Mouse (Mus musculus): ENCODE data around the gene Atp13a1. TPM values are rescaled to one million over a fixed set of nuclear protein-coding genes. Genes with fewer than 3 reads are reported as not detected.

Atp13a1 gene
- 61.4 and 62.3 TPM in 2 replicates for polyA plus RNA-seq (2015; fragmentation: Nextera tagmentation; extraction: Ambion mirVana)

- peak within 1 kb of the TSS; percentile 99 for H3K4me3 ChIP-seq (ENCODE audit: low read length)
- peaks cover 23% of the 10 kb centered on the region for H3K4me1 ChIP-seq (ENCODE audit: insufficient read depth, low read length)
- no peaks in the 10 kb centered on the region for H3K27me3 ChIP-seq (ENCODE audit: insufficient read depth, low read length)
- ATAC-seq (ENCODE audit: low FRiP score, low TSS enrichment) = peak; percentile 96
- H3K36me3 ChIP-seq (ENCODE audit: insufficient read depth, low read length) = peaks cover 9% of the 10 kb centered on the region; the same call in 1 of the 2 replicates
- 0% methylated on average over 38 of the region's 38 CpGs for WGBS
- peak within 1 kb of the TSS; percentile 92 for H3K27ac ChIP-seq (ENCODE audit: low read length)
- H3K9me3 ChIP-seq (ENCODE audit: low read length) = no peaks in the 10 kb centered on the region
- peak within 1 kb of the TSS; percentile 94 for H3K9ac ChIP-seq (replicated peaks; ENCODE audit: low read length)
- H3K4me2 ChIP-seq (replicated peaks; ENCODE audit: low read depth, low read length) = peak within 1 kb of the TSS; percentile 77
Observed at GRCm38 (mm10) chr8:69790773-69791367, at the start of gene Atp13a1, which contains the start of gene Zfp866. Gene Atp13a1, plus strand, starts transcription at chr8:69791163. Gene Zfp866, minus strand, starts transcription at chr8:69791178.

GRCm38 (mm10) chr8:69741231-69741630 lies 49.7 kb upstream of the Atp13a1 start:
- Histone ChIP-seq H3K27me3 (ENCODE audit: insufficient read depth, low read length) (no peaks in the 10 kb centered on the region), H3K9ac (replicated peaks; ENCODE audit: low read length) (no peak overlapping the region), H3K4me1 (ENCODE audit: insufficient read depth, low read length) (no peaks in the 10 kb centered on the region), H3K36me3 (ENCODE audit: insufficient read depth, low read length) (peaks cover 13% of the 10 kb centered on the region; the same call in 1 of the 2 replicates), H3K4me3 (ENCODE audit: low read length) (no peak overlapping the region), H3K9me3 (ENCODE audit: low read length) (no peaks in the 10 kb centered on the region), H3K4me2 (replicated peaks; ENCODE audit: low read depth, low read length) (no peak overlapping the region), H3K27ac (ENCODE audit: low read length) (no peak overlapping the region)
- no peak for ATAC-seq (ENCODE audit: low FRiP score, low TSS enrichment)
- WGBS = 87% methylated on average over 2 of the region's 2 CpGs

GRCm38 (mm10) chr8:69749544-69750454 lies 41.2 kb upstream of the Atp13a1 start, which contains the start of gene Zfp963:
Gene Zfp963, minus strand, starts transcription at chr8:69749970.
- Histone ChIP-seq H3K4me3 (ENCODE audit: low read length) (peak within 1 kb of the TSS; percentile 78), H3K9me3 (ENCODE audit: low read length) (no peaks in the 10 kb centered on the region), H3K4me1 (ENCODE audit: insufficient read depth, low read length) (peaks cover 4% of the 10 kb centered on the region; the same call in 1 of the 2 replicates), H3K9ac (replicated peaks; ENCODE audit: low read length) (peak within 1 kb of the TSS; percentile 92), H3K36me3 (ENCODE audit: insufficient read depth, low read length) (no peaks in the 10 kb centered on the region), H3K27ac (ENCODE audit: low read length) (peak within 1 kb of the TSS; percentile 99), H3K27me3 (ENCODE audit: insufficient read depth, low read length) (no peaks in the 10 kb centered on the region), H3K4me2 (replicated peaks; ENCODE audit: low read depth, low read length) (peak within 1 kb of the TSS; percentile 55)
- 2% methylated on average over 48 of the region's 48 CpGs for WGBS
- peak; percentile 99 for ATAC-seq (ENCODE audit: low FRiP score, low TSS enrichment)

- 91% methylated on average over 2 of the region's 2 CpGs for WGBS
- Histone ChIP-seq H3K4me1 (ENCODE audit: insufficient read depth, low read length) (peaks cover 4% of the 10 kb centered on the region; the same call in 1 of the 2 replicates), H3K4me2 (replicated peaks; ENCODE audit: low read depth, low read length) (no peak overlapping the region), H3K9me3 (ENCODE audit: low read length) (no peaks in the 10 kb centered on the region), H3K36me3 (ENCODE audit: insufficient read depth, low read length) (peaks cover 10% of the 10 kb centered on the region), H3K9ac (replicated peaks; ENCODE audit: low read length) (no peak overlapping the region), H3K27me3 (ENCODE audit: insufficient read depth, low read length) (no peaks in the 10 kb centered on the region), H3K27ac (ENCODE audit: low read length) (no peak overlapping the region), H3K4me3 (ENCODE audit: low read length) (no peak overlapping the region)
- no peak for ATAC-seq (ENCODE audit: low FRiP score, low TSS enrichment)
Observed at GRCm38 (mm10) chr8:69752437-69752836, 38.5 kb upstream of the Atp13a1 start.

GRCm38 (mm10) chr8:69758316-69758715 lies 32.6 kb upstream of the Atp13a1 start:
- Histone ChIP-seq H3K27me3 (ENCODE audit: insufficient read depth, low read length) (no peaks in the 10 kb centered on the region), H3K4me2 (replicated peaks; ENCODE audit: low read depth, low read length) (no peak overlapping the region), H3K4me3 (ENCODE audit: low read length) (no peak overlapping the region), H3K36me3 (ENCODE audit: insufficient read depth, low read length) (peaks cover 28% of the 10 kb centered on the region), H3K4me1 (ENCODE audit: insufficient read depth, low read length) (no peaks in the 10 kb centered on the region), H3K9me3 (ENCODE audit: low read length) (no peaks in the 10 kb centered on the region), H3K9ac (replicated peaks; ENCODE audit: low read length) (no peak overlapping the region), H3K27ac (ENCODE audit: low read length) (no peak overlapping the region)
- WGBS = 88% methylated on average over 5 of the region's 5 CpGs
- ATAC-seq (ENCODE audit: low FRiP score, low TSS enrichment) = no peak

- 96% methylated on average over 4 of the region's 4 CpGs for WGBS
- H3K4me1 ChIP-seq (ENCODE audit: insufficient read depth, low read length) = no peaks in the 10 kb centered on the region
- H3K4me2 ChIP-seq (replicated peaks; ENCODE audit: low read depth, low read length) = no peak overlapping the region
- H3K9ac ChIP-seq (replicated peaks; ENCODE audit: low read length) = no peak overlapping the region
- no peaks in the 10 kb centered on the region for H3K27me3 ChIP-seq (ENCODE audit: insufficient read depth, low read length)
- H3K27ac ChIP-seq (ENCODE audit: low read length) = no peak overlapping the region
- peaks cover 52% of the 10 kb centered on the region for H3K36me3 ChIP-seq (ENCODE audit: insufficient read depth, low read length)
- no peak overlapping the region for H3K4me3 ChIP-seq (ENCODE audit: low read length)
- no peak for ATAC-seq (ENCODE audit: low FRiP score, low TSS enrichment)
- H3K9me3 ChIP-seq (ENCODE audit: low read length) = peaks cover 13% of the 10 kb centered on the region
Observed at GRCm38 (mm10) chr8:69761814-69762445, 29.0 kb upstream of the Atp13a1 start.

- no peak overlapping the region for H3K4me3 ChIP-seq (ENCODE audit: low read length)
- no peak overlapping the region for H3K9ac ChIP-seq (replicated peaks; ENCODE audit: low read length)
- H3K9me3 ChIP-seq (ENCODE audit: low read length) = peaks cover 5% of the 10 kb centered on the region
- H3K4me2 ChIP-seq (replicated peaks; ENCODE audit: low read depth, low read length) = no peak overlapping the region
- no peak for ATAC-seq (ENCODE audit: low FRiP score, low TSS enrichment)
- H3K4me1 ChIP-seq (ENCODE audit: insufficient read depth, low read length) = peaks cover 26% of the 10 kb centered on the region
- WGBS = 84% methylated on average over 9 of the region's 9 CpGs
- no peak overlapping the region for H3K27ac ChIP-seq (ENCODE audit: low read length)
- H3K36me3 ChIP-seq (ENCODE audit: insufficient read depth, low read length) = peaks cover 33% of the 10 kb centered on the region
- H3K27me3 ChIP-seq (ENCODE audit: insufficient read depth, low read length) = no peaks in the 10 kb centered on the region
Observed at GRCm38 (mm10) chr8:69771221-69771620, 19.7 kb upstream of the Atp13a1 start.

GRCm38 (mm10) chr8:69772106-69772505 lies 18.9 kb upstream of the Atp13a1 start:
- H3K27me3 ChIP-seq (ENCODE audit: insufficient read depth, low read length) = no peaks in the 10 kb centered on the region
- no peak overlapping the region for H3K9ac ChIP-seq (replicated peaks; ENCODE audit: low read length)
- H3K4me2 ChIP-seq (replicated peaks; ENCODE audit: low read depth, low read length) = no peak overlapping the region
- no peak for ATAC-seq (ENCODE audit: low FRiP score, low TSS enrichment)
- H3K36me3 ChIP-seq (ENCODE audit: insufficient read depth, low read length) = peaks cover 24% of the 10 kb centered on the region
- H3K27ac ChIP-seq (ENCODE audit: low read length) = no peak overlapping the region
- H3K9me3 ChIP-seq (ENCODE audit: low read length) = no peaks in the 10 kb centered on the region
- H3K4me1 ChIP-seq (ENCODE audit: insufficient read depth, low read length) = peaks cover 26% of the 10 kb centered on the region
- H3K4me3 ChIP-seq (ENCODE audit: low read length) = no peak overlapping the region
- 79% methylated on average over 2 of the region's 2 CpGs for WGBS

- peak within 1 kb of the TSS; percentile 62 for H3K4me3 ChIP-seq (ENCODE audit: low read length)
- no peaks in the 10 kb centered on the region for H3K9me3 ChIP-seq (ENCODE audit: low read length)
- peak within 1 kb of the TSS; percentile 98 for H3K27ac ChIP-seq (ENCODE audit: low read length)
- ATAC-seq (ENCODE audit: low FRiP score, low TSS enrichment) = peak; percentile 99
- H3K4me2 ChIP-seq (replicated peaks; ENCODE audit: low read depth, low read length) = peak within 1 kb of the TSS; percentile 81
- H3K27me3 ChIP-seq (ENCODE audit: insufficient read depth, low read length) = no peaks in the 10 kb centered on the region
- peaks cover under 1% of the 10 kb centered on the region; the same call in 1 of the 2 replicates for H3K36me3 ChIP-seq (ENCODE audit: insufficient read depth, low read length)
- WGBS = under 1% methylated on average over 41 of the region's 41 CpGs
- H3K4me1 ChIP-seq (ENCODE audit: insufficient read depth, low read length) = peaks cover 26% of the 10 kb centered on the region
- H3K9ac ChIP-seq (replicated peaks; ENCODE audit: low read length) = peak within 1 kb of the TSS; percentile 81
Observed at GRCm38 (mm10) chr8:69774503-69775148, 16.3 kb upstream of the Atp13a1 start, which contains the start of gene Gm20422. Gene Gm20422, minus strand, starts transcription at chr8:69774886.
